Mouse (Mus musculus) colon, adult 2 months (tissue): ENCODE data around the gene Cep131. TPM values are rescaled to one million over a fixed set of nuclear protein-coding genes. Genes with fewer than 3 reads are reported as not detected.

Experiments
- polyA plus RNA-seq: library from polyadenylated mRNA; depleted of rRNA; stranded (reverse); fragments of >200 nt; gene quantifications from 2 replicates; pipeline ENCODE4 v1.2.3, GENCODE M21; 2012; rRNA removed

Gene Cep131
- 10.0 and 13.5 TPM in 2 replicates for polyA plus RNA-seq

DNA sequence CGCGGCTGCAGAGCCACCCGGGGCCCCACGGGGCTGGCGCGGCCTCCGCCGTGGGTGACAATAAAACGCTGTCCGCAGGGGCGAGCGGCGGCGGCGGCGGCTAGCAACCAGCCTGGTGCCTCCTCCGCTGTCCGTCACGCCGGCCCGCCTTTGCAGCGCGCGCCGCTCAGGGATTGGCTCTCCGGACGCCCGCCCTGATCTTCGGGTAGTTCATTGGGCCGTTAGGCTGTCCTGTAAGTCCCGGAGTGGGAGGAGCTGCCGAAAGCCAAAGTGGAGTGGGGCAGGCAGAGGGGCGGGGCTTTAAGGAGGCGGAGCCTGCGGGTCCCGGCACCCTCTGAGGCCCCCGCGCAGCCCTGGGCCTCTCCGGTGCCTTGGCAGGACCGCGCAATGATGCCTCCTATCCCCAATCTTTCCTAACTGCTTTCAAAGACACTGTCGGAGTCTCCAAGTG lies at the start of gene Cep131:
Gene Cep131 (minus strand): TSS at position 126 of the 451 bp plus-strand sequence.

DNA sequence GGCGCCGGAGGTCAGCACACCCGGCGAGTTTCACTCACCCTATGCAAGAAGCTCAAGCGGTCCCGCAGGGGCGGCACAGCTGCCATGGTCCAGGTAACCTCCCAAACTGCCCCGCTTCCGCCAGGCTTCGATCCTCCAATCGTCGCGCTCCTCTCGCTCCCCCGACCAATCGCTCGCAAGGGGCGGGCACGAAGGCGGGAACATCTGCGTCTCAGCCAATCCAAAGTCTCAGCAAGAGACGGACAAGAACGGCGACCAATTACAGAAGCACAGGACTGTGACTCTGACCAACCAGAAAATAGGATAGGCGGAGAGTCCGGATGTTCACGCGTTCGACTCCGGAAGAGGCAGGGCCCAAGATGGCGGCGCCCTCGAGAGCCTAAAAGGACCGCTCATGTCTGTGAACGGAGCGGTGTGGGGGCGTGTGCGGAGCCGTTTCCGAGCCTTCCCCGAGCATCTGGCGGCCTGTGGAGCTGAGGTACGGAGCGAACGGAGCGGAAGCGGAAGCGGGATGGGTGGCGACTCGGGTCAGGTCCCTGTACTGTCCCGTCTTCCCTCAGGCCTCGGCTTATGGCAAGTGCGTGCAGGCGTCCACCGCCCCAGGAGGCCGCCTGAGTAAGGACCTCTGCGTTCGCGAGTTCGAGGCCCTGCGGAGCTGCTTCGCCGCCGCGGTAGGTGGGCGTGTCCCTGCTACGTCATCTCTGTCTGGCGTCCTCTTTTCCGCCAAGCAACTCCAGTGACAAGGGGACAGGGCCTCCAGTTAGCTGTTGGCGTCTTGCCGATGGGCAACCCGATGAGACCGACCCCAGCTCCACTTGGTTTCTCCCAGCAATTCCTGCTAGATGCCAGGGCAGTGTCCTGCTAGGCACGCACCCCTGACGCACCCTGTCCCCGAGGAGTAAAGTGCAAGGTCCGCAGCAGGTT lies 12.2 kb upstream of the Cep131 start, which contains the start of the genes Tepsin and Ndufaf8:
Gene Tepsin (minus strand): TSS at position 144 of the 924 bp plus-strand sequence.
Gene Ndufaf8 (plus strand): TSS at position 341 of the 924 bp plus-strand sequence.

DNA sequence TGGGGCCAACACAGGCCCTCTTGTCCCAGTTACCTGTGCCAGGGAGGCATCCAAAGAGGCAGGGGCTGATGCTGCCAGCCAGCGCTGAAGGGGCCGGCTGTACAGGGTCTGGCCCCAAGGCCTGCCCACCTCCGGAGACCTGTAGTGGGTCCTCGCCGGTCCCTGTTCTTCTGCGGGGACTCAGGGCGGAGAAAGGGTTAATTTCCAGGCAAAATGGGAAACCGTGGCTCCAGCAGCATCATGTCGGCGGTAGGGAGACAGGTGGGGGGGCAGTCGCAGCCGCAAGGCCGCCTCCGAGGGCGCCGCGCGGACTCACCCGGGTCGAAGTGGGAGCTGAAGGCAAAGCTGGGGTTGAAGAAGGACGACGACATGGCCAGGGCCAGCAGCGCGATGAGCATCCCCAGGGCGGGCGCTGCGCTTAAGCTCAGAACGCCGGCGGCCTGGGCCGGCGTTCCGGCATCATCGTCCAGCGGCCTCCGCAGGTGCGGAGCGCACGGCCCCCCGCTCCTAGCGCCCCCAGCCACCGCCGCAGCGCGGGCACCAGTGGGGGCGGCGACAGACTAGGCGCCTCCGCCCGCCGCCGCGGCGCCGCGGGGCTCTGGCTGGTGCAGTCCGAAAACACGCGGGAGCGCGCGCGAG lies 40.0 kb downstream of the Cep131 start, which contains the start of gene Aatk:
Gene Aatk (minus strand): TSS at position 615 of the 639 bp plus-strand sequence.

Other genes starting within 250 kb of the Cep131 start
- gene Chmp6, start 173.4 kb downstream of the Cep131 start, polyA plus RNA-seq, result 106 and 124 TPM in 2 replicates
- 36.8 and 43.8 TPM in 2 replicates for gene Baiap2, start 144.1 kb downstream of the Cep131 start, polyA plus RNA-seq
- gene Aatk, start 39.7 kb downstream of the Cep131 start, polyA plus RNA-seq, result 12.2 and 13.2 TPM in 2 replicates
- gene Tepsin, start 11.9 kb upstream of the Cep131 start, polyA plus RNA-seq, result 65.5 and 70.7 TPM in 2 replicates
- gene Ndufaf8, start 12.1 kb upstream of the Cep131 start, polyA plus RNA-seq, result 77.8 and 86.6 TPM in 2 replicates
- 97.5 and 115 TPM in 2 replicates for gene Slc38a10, start 64.5 kb upstream of the Cep131 start, polyA plus RNA-seq
- 9.8 and 10.0 TPM in 2 replicates for gene Bahcc1, start 146.1 kb upstream of the Cep131 start, polyA plus RNA-seq